ENCODE assay signal across 12 mouse cellular contexts in the genomic region with DNA sequence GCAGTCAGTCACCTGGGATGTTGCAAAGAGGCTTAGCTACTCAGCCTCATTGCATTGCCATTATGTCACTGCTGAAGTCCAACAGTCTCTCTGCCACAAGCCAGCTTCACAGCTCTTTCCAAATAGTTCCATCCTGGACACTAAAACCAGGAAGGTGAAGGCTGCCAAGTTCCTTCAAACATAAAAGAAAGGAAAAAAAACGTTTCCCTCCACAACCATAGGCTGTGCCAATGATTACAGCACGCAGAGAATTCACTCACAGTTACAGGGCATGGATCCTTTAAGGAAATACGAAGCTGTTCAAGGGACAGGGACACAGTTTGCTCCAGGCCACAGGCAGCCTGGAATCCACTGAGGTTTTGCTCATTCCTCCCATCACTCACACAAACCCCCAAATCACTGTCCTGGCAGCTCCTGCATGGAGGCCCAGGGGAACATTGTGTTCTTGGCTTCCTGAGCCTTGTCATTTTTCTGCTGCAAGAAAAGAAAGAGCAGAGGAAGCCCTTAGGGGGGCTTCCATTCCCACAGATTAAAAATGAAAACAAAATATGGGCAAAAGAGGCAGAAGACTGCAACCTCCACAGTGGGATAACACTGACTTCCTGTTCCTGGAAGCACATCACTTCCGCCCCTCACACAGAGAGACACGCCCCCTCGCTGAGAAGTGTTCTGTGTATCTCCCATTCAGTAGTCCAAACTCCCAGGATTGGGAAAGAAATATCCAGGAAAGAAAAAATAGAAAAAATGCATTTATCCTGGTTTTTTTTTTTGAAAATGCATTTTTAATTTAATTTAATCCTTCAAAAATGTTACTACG. TPM values are rescaled to one million over a fixed set of nuclear protein-coding genes. Genes with fewer than 3 reads are reported as not detected.
DNase-seq lines count a peak whose midpoint lies in the region; ATAC-seq and TF ChIP-seq lines count a peak whose summit lies in the region.
"Had no signal": no experiment of that assay in that cellular context is flagged by ENCODE, and none has a peak within 500 bp of the region (broad histone marks: within the 10 kb centered on the region; RNA-seq: fewer than 3 reads in every experiment).

No protein-coding gene starts in this region.

- ATAC-seq in heart, embryonic 15.5 days (replicated peaks; ENCODE audit: insufficient number of reproducible peaks, insufficient read depth, low FRiP score, low read depth), result peak; percentile 64; the same call in 1 of the 2 replicates
- peak; percentile 91 for ATAC-seq in lung, postnatal 0 days

- 50% methylated on average over 7 of the region's 7 CpGs for WGBS in heart, adult 2 months
- WGBS in heart, embryonic 10.5 days, result 71% methylated on average over 7 of the region's 7 CpGs
- 64% methylated on average over 7 of the region's 7 CpGs for WGBS in heart, embryonic 15.5 days
- 63% methylated on average over 7 of the region's 7 CpGs for WGBS in lung, postnatal 0 days

- TF ChIP-seq CTCF in heart, adult 2 months (IDR thresholded peaks at IDR 0.05), result no peak
- no peak for TF ChIP-seq CTCF in lung, postnatal 0 days (IDR thresholded peaks at IDR 0.05)

- no peak for TF ChIP-seq POLR2A in heart, adult 2 months (IDR thresholded peaks at IDR 0.05; ENCODE audit: insufficient read depth, low read depth, low read length)

- no peak overlapping the region for H3K4me2 ChIP-seq in heart, embryonic 15.5 days
- no peak overlapping the region for H3K4me2 ChIP-seq in lung, postnatal 0 days (replicated peaks; ENCODE audit: low read depth, low read length)
- H3K4me2 ChIP-seq: neural tube, embryonic 12.5 days had no signal

- no peaks in the 10 kb centered on the region for H3K9me3 ChIP-seq in heart, embryonic 10.5 days
- no peaks in the 10 kb centered on the region for H3K9me3 ChIP-seq in heart, embryonic 15.5 days (replicated peaks)
- H3K9me3 ChIP-seq in lung, postnatal 0 days (ENCODE audit: low read length), result no peaks in the 10 kb centered on the region
- H3K9me3 ChIP-seq: neural tube, embryonic 12.5 days had no signal

- no peaks in the 10 kb centered on the region for H3K36me3 ChIP-seq in heart, adult 2 months (ENCODE audit: control insufficient read depth, insufficient read depth, low read length)
- no peaks in the 10 kb centered on the region for H3K36me3 ChIP-seq in heart, embryonic 10.5 days
- H3K36me3 ChIP-seq in heart, embryonic 15.5 days, result no peaks in the 10 kb centered on the region
- no peaks in the 10 kb centered on the region for H3K36me3 ChIP-seq in lung, postnatal 0 days (ENCODE audit: insufficient read depth, low read length)
- H3K36me3 ChIP-seq: neural tube, embryonic 12.5 days had no signal

- intact Hi-C loops in heart, adult 2 months (cut with DNase I), result no loop called here

- no peak for TF ChIP-seq EP300 in heart, adult 2 months (IDR thresholded peaks at IDR 0.05; ENCODE audit: insufficient read depth, low read depth, low read length)
- peak; percentile 69 for TF ChIP-seq EP300 in lung, postnatal 0 days (IDR thresholded peaks at IDR 0.05)

- peak overlapping the region; percentile 8; the same call in 1 of the 2 replicates for H3K27ac ChIP-seq in heart, adult 2 months
- H3K27ac ChIP-seq in heart, embryonic 10.5 days, result no peak overlapping the region
- H3K27ac ChIP-seq in heart, embryonic 15.5 days, result peak overlapping the region; percentile 61
- peak overlapping the region; percentile 72 for H3K27ac ChIP-seq in lung, postnatal 0 days (ENCODE audit: low read length)
- H3K27ac ChIP-seq: neural tube, embryonic 12.5 days had no signal

- DNase-seq in heart, adult 2 months, result peak; percentile 21 to 26
- DNase-seq in heart, embryonic 10.5 days (ENCODE audit: low spot score), result no peak
- peak; percentile 36 for DNase-seq in brain, embryonic 18.5 days (ENCODE audit: low read depth, low spot score)
- DNase-seq in lung, postnatal 0 days (ENCODE audit: low spot score), result peak; percentile 84
- no peak for DNase-seq in spleen, postnatal 10 days (ENCODE audit: low spot score in 2 of 2)
- DNase-seq in cerebellum, adult 8-10 months, result no peak
- DNase-seq in adipocyte (ENCODE audit: low spot score), result no peak
- DNase-seq: kidney, adult 18-20 months had no signal

- no peak overlapping the region for H3K9ac ChIP-seq in heart, adult 2 months (ENCODE audit: low read depth, low read length)
- H3K9ac ChIP-seq in heart, embryonic 15.5 days, result no peak overlapping the region
- no peak overlapping the region for H3K9ac ChIP-seq in lung, postnatal 0 days (replicated peaks; ENCODE audit: low read depth)
- H3K9ac ChIP-seq: neural tube, embryonic 12.5 days had no signal

- no peaks in the 10 kb centered on the region for H3K27me3 ChIP-seq in heart, adult 2 months (ENCODE audit: control insufficient read depth, insufficient read depth, low read length)
- no peaks in the 10 kb centered on the region for H3K27me3 ChIP-seq in heart, embryonic 10.5 days (ENCODE audit: insufficient read depth, poor library complexity, severe bottlenecking)
- no peaks in the 10 kb centered on the region; the same call in 1 of the 2 replicates for H3K27me3 ChIP-seq in heart, embryonic 15.5 days
- H3K27me3 ChIP-seq in lung, postnatal 0 days (replicated peaks; ENCODE audit: insufficient read depth, low read length), result no peaks in the 10 kb centered on the region
- H3K27me3 ChIP-seq: CH12.LX; neural tube, embryonic 12.5 days had no signal

- H3K4me1 ChIP-seq in heart, adult 2 months (ENCODE audit: control insufficient read depth, insufficient read depth, low read length), result no peaks in the 10 kb centered on the region
- no peaks in the 10 kb centered on the region for H3K4me1 ChIP-seq in heart, embryonic 10.5 days
- peaks cover 5% of the 10 kb centered on the region; the same call in 1 of the 2 replicates for H3K4me1 ChIP-seq in heart, embryonic 15.5 days (replicated peaks)
- peaks cover 5% of the 10 kb centered on the region; the same call in 1 of the 2 replicates for H3K4me1 ChIP-seq in lung, postnatal 0 days (ENCODE audit: insufficient read depth, low read depth, low read length)
- H3K4me1 ChIP-seq: neural tube, embryonic 12.5 days had no signal

- H3K4me3 ChIP-seq in heart, adult 2 months, result no peak overlapping the region
- no peak overlapping the region for H3K4me3 ChIP-seq in heart, embryonic 10.5 days
- no peak overlapping the region for H3K4me3 ChIP-seq in heart, embryonic 15.5 days
- H3K4me3 ChIP-seq in lung, postnatal 0 days (ENCODE audit: low read depth, low read length), result no peak overlapping the region
- H3K4me3 ChIP-seq: neural tube, embryonic 12.5 days had no signal

- no peaks in the 10 kb centered on the region for H3K79me2 ChIP-seq in heart, adult 2 months (replicated peaks; ENCODE audit: control insufficient read depth, insufficient read depth, low read length)

RNA-seq across cellular contexts. Expression of gene Pirt, which starts 29.3 kb away (rescaled TPM):
- 1 to 10 TPM; 7.9 to 8.3 TPM for total RNA-seq in heart, adult 2 months (2021)
- polyA plus RNA-seq in heart, adult 2 months (2012; rRNA removed), result 6.6 and 13.6 TPM in 2 replicates
- 6.9 and 13.1 TPM in 2 replicates for polyA plus RNA-seq in heart, embryonic 10.5 days (2016; fragmentation: Nextera tagmentation; extraction: Ambion mirVana)
- 7.4 and 8.0 TPM in 2 replicates for polyA plus RNA-seq in heart, embryonic 15.5 days (2015; fragmentation: Nextera tagmentation; extraction: Ambion mirVana)
- 1.8 and 1.9 TPM in 2 replicates for polyA plus RNA-seq in lung, postnatal 0 days (2015; fragmentation: Nextera tagmentation; extraction: Ambion mirVana)
- total RNA-seq: CH12.LX had no signal
- polyA plus RNA-seq: spleen, adult 2 months had no signal

Comparison
In these comparisons a context has a peak if more than half of its experiments do, and no peak if none do; other contexts are left out.
1. DNase-seq: peak in heart, adult 2 months (2 of 2), brain, embryonic 18.5 days (single experiment) and lung, postnatal 0 days (single experiment); none in heart, embryonic 10.5 days (single experiment), spleen, postnatal 10 days (0 of 2), cerebellum, adult 8-10 months (single experiment) and adipocyte (single experiment).